Mouse (Mus musculus) midbrain, embryonic 15.5 days (tissue): ENCODE results near the gene Gm4756. TPM values are rescaled to one million over a fixed set of nuclear protein-coding genes. Genes with fewer than 3 reads are reported as not detected.
"Not testable (repeated sequence)": the region's sequence is repeated elsewhere in the genome, so short reads cannot be mapped to it uniquely, and the experiment has no call there.

Experiments
- ATAC-seq: fragments of 200-750 bp; cut with Nextera tagmentation; replicated peaks from 2 replicates; pipeline ENCODE4 v1.8.0; 2017; ENCODE audit warnings: moderate TSS enrichment
- H3K27ac ChIP-seq: fragments of 300-500 bp; sonication (generic); 2 replicates; pipeline ENCODE4 v1.5.1; 2015; ENCODE audit warnings: mild to moderate bottlenecking, inconsistent platforms
- H3K27me3 ChIP-seq: fragments of 300-500 bp; sonication (generic); replicated peaks from 2 replicates; pipeline ENCODE4 v1.6.1; 2015; ENCODE audit warnings: inconsistent platforms
- H3K36me3 ChIP-seq: fragments of 300-500 bp; sonication (generic); replicated peaks from 2 replicates; pipeline ENCODE4 v1.6.1; 2015; ENCODE audit warnings: inconsistent platforms
- H3K4me1 ChIP-seq: fragments of 300-500 bp; sonication (generic); 2 replicates; pipeline ENCODE4 v1.6.1; 2015; ENCODE audit warnings: inconsistent platforms
- H3K4me2 ChIP-seq: fragments of 300-500 bp; sonication (generic); 2 replicates; pipeline ENCODE4 v1.6.1; 2015; ENCODE audit warnings: inconsistent platforms, mild to moderate bottlenecking, moderate library complexity
- H3K4me3 ChIP-seq: fragments of 300-500 bp; sonication (generic); 2 replicates; pipeline ENCODE4 v1.5.1; 2015; ENCODE audit warnings: mild to moderate bottlenecking, inconsistent platforms
- H3K9ac ChIP-seq: fragments of 300-500 bp; sonication (generic); 2 replicates; pipeline ENCODE4 v1.6.1; 2015; ENCODE audit warnings: mild to moderate bottlenecking, inconsistent platforms
- H3K9me3 ChIP-seq: fragments of 300-500 bp; sonication (generic); 2 replicates; pipeline ENCODE4 v1.6.1; 2016; ENCODE audit warnings: inconsistent platforms
- WGBS: fragments of 180-500 bp; shearing (Covaris S2); methylation state at CpG from one replicate; pipeline ENCODE4 v1.1.7; 2015; ENCODE audit warnings: mixed read lengths; 5-methylcytosine and 5-hydroxymethylcytosine counted together
- polyA plus RNA-seq: library from polyadenylated mRNA; unstranded; fragments of >200 nt; fragmentation: Nextera tagmentation; extraction: Ambion mirVana; gene quantifications from 2 replicates; pipeline ENCODE4 v1.2.1, GENCODE M21; 2015

Gm4756 gene
- polyA plus RNA-seq, 1 experiment from 2014 or later = not detected

GRCm38 (mm10) chr12:72622853-72623496, 26.5 kb downstream of the Gm4756 start:
- H3K9me3 ChIP-seq = no peaks in the 10 kb centered on the region
- no peak overlapping the region for H3K9ac ChIP-seq
- H3K4me3 ChIP-seq = no peak overlapping the region
- H3K36me3 ChIP-seq = no peaks in the 10 kb centered on the region
- H3K4me2 ChIP-seq = no peak overlapping the region
- H3K27ac ChIP-seq = no peak overlapping the region
- WGBS = 88% methylated on average over 5 of the region's 5 CpGs
- H3K27me3 ChIP-seq = no peaks in the 10 kb centered on the region
- ATAC-seq = no peak
- no peaks in the 10 kb centered on the region for H3K4me1 ChIP-seq

GRCm38 (mm10) chr12:72621441-72621840, 28.0 kb downstream of the Gm4756 start:
- H3K36me3 ChIP-seq = no peaks in the 10 kb centered on the region
- no peak overlapping the region for H3K9ac ChIP-seq
- H3K27ac ChIP-seq = no peak overlapping the region
- 94% methylated on average over 1 of the region's 1 CpGs for WGBS
- H3K27me3 ChIP-seq = no peaks in the 10 kb centered on the region
- no peak overlapping the region for H3K4me2 ChIP-seq
- no peak for ATAC-seq
- H3K4me1 ChIP-seq = no peaks in the 10 kb centered on the region
- H3K4me3 ChIP-seq = no peak overlapping the region
- no peaks in the 10 kb centered on the region for H3K9me3 ChIP-seq

GRCm38 (mm10) chr12:72620856-72621255, 28.6 kb downstream of the Gm4756 start:
- Histone ChIP-seq H3K9ac (no peak overlapping the region), H3K36me3 (no peaks in the 10 kb centered on the region), H3K27me3 (no peaks in the 10 kb centered on the region), H3K9me3 (no peaks in the 10 kb centered on the region), H3K27ac (no peak overlapping the region), H3K4me3 (no peak overlapping the region), H3K4me2 (no peak overlapping the region), H3K4me1 (no peaks in the 10 kb centered on the region)
- WGBS = 96% methylated on average over 7 of the region's 7 CpGs
- no peak for ATAC-seq

- no peak overlapping the region for H3K27ac ChIP-seq
- ATAC-seq = no peak
- WGBS = 89% methylated on average over 3 of the region's 3 CpGs
- no peak overlapping the region for H3K9ac ChIP-seq
- no peak overlapping the region for H3K4me2 ChIP-seq
- no peaks in the 10 kb centered on the region for H3K9me3 ChIP-seq
- H3K36me3 ChIP-seq = no peaks in the 10 kb centered on the region
- no peaks in the 10 kb centered on the region for H3K27me3 ChIP-seq
- no peaks in the 10 kb centered on the region for H3K4me1 ChIP-seq
- H3K4me3 ChIP-seq = no peak overlapping the region
Measured at GRCm38 (mm10) chr12:72612053-72612452, 37.4 kb downstream of the Gm4756 start.

- H3K4me1 ChIP-seq, H3K36me3 ChIP-seq, ATAC-seq, H3K9me3 ChIP-seq, H3K27me3 ChIP-seq, H3K4me2 ChIP-seq, H3K4me3 ChIP-seq, H3K9ac ChIP-seq, H3K27ac ChIP-seq: not testable (repeated sequence)
- 90% methylated on average over 2 of the region's 2 CpGs for WGBS
Measured at GRCm38 (mm10) chr12:72598731-72599130, 50.7 kb downstream of the Gm4756 start.

GRCm38 (mm10) chr12:72594001-72594400, 55.5 kb downstream of the Gm4756 start:
- ATAC-seq = no peak
- H3K4me1 ChIP-seq = no peaks in the 10 kb centered on the region
- no peak overlapping the region for H3K4me3 ChIP-seq
- no peak overlapping the region for H3K9ac ChIP-seq
- no peak overlapping the region for H3K27ac ChIP-seq
- WGBS = 62% methylated on average over 2 of the region's 2 CpGs
- no peaks in the 10 kb centered on the region for H3K27me3 ChIP-seq
- H3K4me2 ChIP-seq = no peak overlapping the region
- H3K9me3 ChIP-seq = no peaks in the 10 kb centered on the region
- no peaks in the 10 kb centered on the region for H3K36me3 ChIP-seq

GRCm38 (mm10) chr12:72592991-72593390, 56.5 kb downstream of the Gm4756 start:
- Histone ChIP-seq H3K36me3 (no peaks in the 10 kb centered on the region), H3K4me3 (no peak overlapping the region), H3K27me3 (no peaks in the 10 kb centered on the region), H3K9me3 (no peaks in the 10 kb centered on the region), H3K4me1 (no peaks in the 10 kb centered on the region), H3K4me2 (no peak overlapping the region), H3K9ac (no peak overlapping the region), H3K27ac (no peak overlapping the region)
- ATAC-seq = no peak

- Histone ChIP-seq H3K27me3 (no peaks in the 10 kb centered on the region), H3K4me3 (no peak overlapping the region), H3K36me3 (no peaks in the 10 kb centered on the region), H3K4me2 (no peak overlapping the region), H3K9ac (no peak overlapping the region), H3K27ac (no peak overlapping the region), H3K4me1 (no peaks in the 10 kb centered on the region), H3K9me3 (no peaks in the 10 kb centered on the region)
- 95% methylated on average over 1 of the region's 1 CpGs for WGBS
- no peak for ATAC-seq
Measured at GRCm38 (mm10) chr12:72585339-72585738, 64.1 kb downstream of the Gm4756 start.

- no peak overlapping the region for H3K4me3 ChIP-seq
- H3K4me1 ChIP-seq = no peaks in the 10 kb centered on the region
- no peaks in the 10 kb centered on the region for H3K27me3 ChIP-seq
- H3K4me2 ChIP-seq = no peak overlapping the region
- no peak overlapping the region for H3K27ac ChIP-seq
- H3K9ac ChIP-seq = no peak overlapping the region
- 92% methylated on average over 2 of the region's 2 CpGs for WGBS
- H3K9me3 ChIP-seq = no peaks in the 10 kb centered on the region
- 0 out of 2 replicates have a peak, but pooled peaks cover 6% of the 10 kb centered on the region for H3K36me3 ChIP-seq
- no peak for ATAC-seq
Measured at GRCm38 (mm10) chr12:72583099-72583498, 66.4 kb downstream of the Gm4756 start.

- no peak for ATAC-seq
- H3K4me2 ChIP-seq = no peak overlapping the region
- WGBS = 95% methylated on average over 3 of the region's 3 CpGs
- no peaks in the 10 kb centered on the region for H3K4me1 ChIP-seq
- H3K36me3 ChIP-seq = 0 out of 2 replicates have a peak, but pooled peaks cover 6% of the 10 kb centered on the region
- H3K27ac ChIP-seq = no peak overlapping the region
- H3K4me3 ChIP-seq = no peak overlapping the region
- no peaks in the 10 kb centered on the region for H3K9me3 ChIP-seq
- no peak overlapping the region for H3K9ac ChIP-seq
- H3K27me3 ChIP-seq = no peaks in the 10 kb centered on the region
Measured at GRCm38 (mm10) chr12:72582021-72582420, 67.4 kb downstream of the Gm4756 start.

GRCm38 (mm10) chr12:72564281-72564795, 85.1 kb downstream of the Gm4756 start:
- no peaks in the 10 kb centered on the region for H3K27me3 ChIP-seq
- no peak overlapping the region for H3K27ac ChIP-seq
- H3K36me3 ChIP-seq = 0 out of 2 replicates have a peak, but pooled peaks cover 3% of the 10 kb centered on the region
- no peak overlapping the region for H3K9ac ChIP-seq
- no peaks in the 10 kb centered on the region for H3K4me1 ChIP-seq
- H3K4me3 ChIP-seq = no peak overlapping the region
- ATAC-seq = no peak
- H3K9me3 ChIP-seq = no peaks in the 10 kb centered on the region
- no peak overlapping the region for H3K4me2 ChIP-seq
- 90% methylated on average over 4 of the region's 4 CpGs for WGBS

- Histone ChIP-seq H3K4me3 (no peak overlapping the region), H3K36me3 (no peaks in the 10 kb centered on the region), H3K4me2 (no peak overlapping the region), H3K27me3 (no peaks in the 10 kb centered on the region), H3K27ac (no peak overlapping the region), H3K4me1 (no peaks in the 10 kb centered on the region), H3K9me3 (no peaks in the 10 kb centered on the region), H3K9ac (no peak overlapping the region)
- no peak for ATAC-seq
- 64% methylated on average over 4 of the region's 4 CpGs for WGBS
Measured at GRCm38 (mm10) chr12:72554347-72554746, 95.1 kb downstream of the Gm4756 start.

GRCm38 (mm10) chr12:72538571-72538970, 110.9 kb downstream of the Gm4756 start:
- no peak for ATAC-seq
- H3K27me3 ChIP-seq = no peaks in the 10 kb centered on the region
- no peak overlapping the region for H3K27ac ChIP-seq
- H3K4me2 ChIP-seq = no peak overlapping the region
- WGBS = 89% methylated on average over 10 of the region's 10 CpGs
- H3K9ac ChIP-seq = no peak overlapping the region
- H3K4me3 ChIP-seq = no peak overlapping the region
- peaks cover 12% of the 10 kb centered on the region for H3K4me1 ChIP-seq
- H3K9me3 ChIP-seq = no peaks in the 10 kb centered on the region
- peaks cover 4% of the 10 kb centered on the region; the same call in 1 of the 2 replicates for H3K36me3 ChIP-seq
